Mouse (Mus musculus) naive thymus-derived CD4-positive, alpha-beta T cell, adult 2 months (primary cell): Measurements from ENCODE around the gene Tbca.

Source experiments
- DNase-seq: peaks from one replicate; pipeline ENCODE4 v3.0.0-alpha.2; 2011; ENCODE audit warnings: low read depth

Tbca gene

DNA sequence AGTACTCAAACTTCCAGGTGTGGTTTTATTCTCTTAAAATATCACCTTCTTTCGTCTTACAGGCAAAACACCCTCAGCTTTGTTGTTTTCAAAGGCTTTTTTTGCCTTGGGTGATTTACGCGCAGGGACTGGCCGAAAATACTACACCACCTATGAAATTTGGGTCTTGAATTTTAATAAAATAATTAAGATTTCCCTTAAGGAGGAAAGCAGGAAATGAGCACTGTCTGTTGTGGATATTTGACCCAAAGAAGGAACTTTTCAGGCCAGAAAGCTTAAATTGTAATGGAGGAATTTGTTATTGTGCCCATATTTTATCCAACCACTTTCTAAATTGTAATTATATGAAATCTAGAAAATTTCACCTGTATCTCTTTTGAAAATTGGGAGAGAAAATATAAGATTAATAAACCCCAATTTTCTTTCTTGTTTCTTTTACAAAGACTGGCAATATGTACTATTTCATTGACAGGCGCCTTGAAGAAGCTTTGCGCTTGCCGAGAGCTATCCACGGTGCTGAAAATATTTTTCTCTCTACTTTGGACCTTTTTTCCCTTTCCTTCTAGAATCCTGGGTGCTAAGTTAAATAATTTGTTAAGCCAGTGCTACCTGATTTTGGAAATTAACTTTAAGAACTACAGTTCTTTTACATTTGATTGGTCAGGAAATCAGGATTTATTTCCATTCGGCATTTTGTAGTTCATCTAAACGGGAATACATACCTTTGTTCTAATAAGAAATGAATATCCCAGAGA is 89.5 kb downstream of the Tbca start:
- DNase-seq = no peak

GRCm38 (mm10) chr13:94881201-94881600 is 92.5 kb downstream of the Tbca start:
- no peak for DNase-seq

- no peak for DNase-seq
These were observed 93.5 kb downstream of the Tbca start for GRCm38 (mm10) chr13:94882221-94882620.

- no peak for DNase-seq
These were observed 94.0 kb downstream of the Tbca start for GRCm38 (mm10) chr13:94882711-94883145.

DNA sequence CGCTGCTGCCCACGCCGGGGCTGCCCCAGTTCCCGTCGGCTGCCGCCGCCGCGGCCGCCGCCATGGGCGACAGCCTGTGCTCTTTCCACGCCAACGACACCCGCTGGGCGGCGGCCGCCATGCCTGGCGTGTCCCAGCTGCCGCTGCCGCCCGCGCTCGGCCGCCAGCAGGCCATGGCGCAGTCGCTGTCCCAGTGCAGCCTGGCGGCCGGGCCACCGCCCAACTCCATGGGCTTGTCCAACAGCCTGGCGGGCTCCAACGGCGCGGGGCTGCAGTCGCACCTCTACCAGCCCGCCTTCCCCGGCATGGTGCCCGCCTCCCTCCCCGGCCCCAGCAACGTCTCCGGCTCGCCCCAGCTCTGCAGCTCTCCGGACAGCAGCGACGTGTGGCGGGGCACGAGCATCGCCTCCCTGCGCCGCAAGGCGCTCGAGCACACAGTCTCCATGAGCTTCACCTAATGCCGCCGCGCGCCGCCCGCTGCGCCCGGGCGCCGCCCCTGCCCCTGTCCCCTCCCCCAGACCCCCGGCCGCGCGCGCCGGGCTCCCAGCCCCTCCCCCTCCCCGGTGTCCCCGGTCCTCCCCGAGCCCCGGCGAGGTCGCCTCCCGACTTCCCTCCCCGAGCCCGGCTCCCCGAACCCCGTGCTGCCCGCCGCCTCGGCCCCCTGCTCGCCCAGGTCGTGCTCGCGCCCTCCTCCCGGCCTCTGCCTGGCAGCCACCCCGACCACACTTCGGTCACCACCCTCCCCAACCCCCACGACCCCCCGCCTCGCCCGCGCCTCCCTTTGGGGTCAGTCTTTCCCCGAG is 94.7 kb downstream of the Tbca start:
- DNase-seq = no peak

DNA sequence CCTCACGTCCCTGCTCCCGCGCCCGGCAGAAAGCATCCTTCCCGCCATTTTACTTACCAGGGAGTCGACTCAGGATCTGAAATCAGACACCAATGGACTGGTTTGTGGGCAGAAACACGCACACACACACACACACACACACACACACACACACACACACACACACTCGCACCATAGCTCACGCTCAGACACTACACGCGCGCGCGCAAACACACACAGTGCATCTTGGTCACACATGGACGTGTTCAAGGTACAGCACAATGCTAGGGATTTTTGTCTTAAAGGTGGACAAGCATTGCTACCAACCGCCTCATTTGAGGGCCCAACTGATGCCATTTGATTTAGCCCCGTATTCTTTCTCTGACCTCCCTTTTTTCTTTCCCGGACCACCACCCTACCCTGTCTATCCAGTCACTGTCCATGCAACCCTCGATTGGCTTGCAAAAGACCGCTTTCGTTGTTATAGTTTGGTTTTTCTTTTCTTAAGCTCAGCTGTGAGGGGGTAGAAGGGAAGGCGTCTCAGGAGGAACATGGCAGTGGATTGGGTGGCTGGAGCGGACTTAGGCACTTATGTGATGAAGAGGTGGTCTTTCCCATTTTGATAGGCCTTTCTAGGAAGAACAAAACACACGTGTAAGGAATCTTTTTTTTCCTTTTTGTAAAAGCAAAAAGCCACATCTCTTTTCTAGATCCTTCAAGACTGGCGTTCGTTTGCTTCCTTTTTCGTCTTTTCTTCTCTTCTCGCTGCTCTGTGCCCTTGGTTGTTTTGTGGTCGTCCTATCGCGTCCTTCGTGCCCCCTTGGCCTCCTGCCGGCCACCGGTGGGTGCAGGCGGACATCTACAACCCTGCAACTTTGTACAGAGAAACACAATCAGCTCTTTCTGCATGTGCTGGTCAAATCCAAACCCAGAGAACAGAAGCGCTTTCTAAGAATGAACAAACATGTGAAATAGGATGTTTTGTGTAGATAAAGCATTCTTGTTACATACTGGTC is 95.6 kb downstream of the Tbca start:
- no peak for DNase-seq

GRCm38 (mm10) chr13:94885291-94886235 is 96.9 kb downstream of the Tbca start:
- DNase-seq = no peak
